Mouse (Mus musculus): ENCODE results near the gene Zfp646. TPM values are rescaled to one million over a fixed set of nuclear protein-coding genes. Genes with fewer than 3 reads are reported as not detected.
"Not testable (repeated sequence)": the region's sequence is repeated elsewhere in the genome, so short reads cannot be mapped to it uniquely, and the experiment has no call there.

The Zfp646 gene
- polyA plus RNA-seq (2014; fragmentation: Nextera tagmentation; extraction: Ambion mirVana) = 17.1 and 18.9 TPM in 2 replicates

DNA sequence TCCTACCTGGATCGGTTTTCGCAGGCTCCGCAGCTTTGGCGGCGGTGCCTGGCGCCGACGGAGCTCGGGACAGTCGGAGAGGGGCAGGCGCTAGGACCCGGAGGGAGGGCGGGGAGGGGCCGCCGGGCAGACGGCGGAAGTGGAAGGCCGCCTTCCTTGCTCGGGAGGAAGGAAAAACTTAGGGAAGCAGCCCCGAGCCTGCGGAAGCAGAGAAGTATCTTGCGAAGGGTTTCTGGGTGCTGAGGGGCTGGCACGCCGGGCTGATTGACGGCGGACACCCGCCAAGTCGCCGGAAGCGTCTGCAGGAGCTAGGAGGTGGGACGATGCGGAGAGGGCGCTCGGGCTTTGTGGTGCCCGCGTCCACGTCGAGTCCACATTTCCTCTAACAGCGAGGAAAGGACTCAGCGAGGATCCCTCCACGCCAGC lies at the start of gene Zfp646:
Gene Zfp646 (plus strand): TSS at position 181 of the 426 bp plus-strand sequence.
- H3K36me3 ChIP-seq (ENCODE audit: control insufficient read depth, insufficient read depth, low read length) = peaks cover 32% of the 10 kb centered on the region
- H3K9ac ChIP-seq (replicated peaks; ENCODE audit: low read depth, low read length) = peak within 1 kb of the TSS; percentile 71
- H3K4me2 ChIP-seq (replicated peaks; ENCODE audit: low read depth, low read length) = peak within 1 kb of the TSS; percentile 92
- H3K9me3 ChIP-seq (ENCODE audit: control insufficient read depth, low read depth, low read length) = no peaks in the 10 kb centered on the region
- H3K27me3 ChIP-seq (ENCODE audit: control insufficient read depth, insufficient read depth, low read length) = no peaks in the 10 kb centered on the region
- 1% methylated on average over 38 of the region's 41 CpGs for WGBS
- peaks cover 15% of the 10 kb centered on the region; the same call in 1 of the 2 replicates for H3K4me1 ChIP-seq (ENCODE audit: control insufficient read depth, insufficient read depth, low read length)
- peak within 1 kb of the TSS; percentile 95 for H3K27ac ChIP-seq (ENCODE audit: low read length)
- H3K4me3 ChIP-seq (ENCODE audit: low read depth, low read length) = peak within 1 kb of the TSS; percentile 66
- ATAC-seq (ENCODE audit: insufficient number of reproducible peaks, insufficient read depth, low FRiP score, low read depth) = peak; percentile 86

DNA sequence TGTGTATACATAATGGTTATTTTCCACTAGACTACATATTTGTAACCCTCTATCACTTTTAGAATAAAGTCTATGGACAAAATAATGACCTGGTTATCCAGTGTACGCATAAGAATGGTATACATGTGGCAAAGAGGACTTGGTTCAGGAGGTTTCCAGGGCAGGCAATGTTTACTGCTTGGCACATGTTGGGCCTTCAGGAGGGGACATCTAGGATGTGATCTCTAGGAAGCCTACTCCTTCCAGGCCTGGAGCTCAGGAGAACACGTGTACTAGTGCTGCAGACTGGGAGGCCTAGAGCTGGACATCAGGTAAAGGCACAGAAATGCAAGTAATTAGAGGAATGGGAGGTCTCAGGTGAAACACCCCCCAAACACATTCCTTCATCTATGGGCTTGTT lies 40.5 kb upstream of the Zfp646 start:
- ATAC-seq (ENCODE audit: insufficient number of reproducible peaks, insufficient read depth, low FRiP score, low read depth) = no peak

GRCm38 (mm10) chr7:127837473-127837872 lies 38.5 kb upstream of the Zfp646 start:
- H3K27me3 ChIP-seq (ENCODE audit: control insufficient read depth, insufficient read depth, low read length) = no peaks in the 10 kb centered on the region
- ATAC-seq (ENCODE audit: insufficient number of reproducible peaks, insufficient read depth, low FRiP score, low read depth) = no peak
- H3K36me3 ChIP-seq (ENCODE audit: control insufficient read depth, insufficient read depth, low read length) = no peaks in the 10 kb centered on the region
- no peak overlapping the region for H3K4me3 ChIP-seq (ENCODE audit: low read depth, low read length)
- 88% methylated on average over 5 of the region's 5 CpGs for WGBS
- H3K4me2 ChIP-seq (replicated peaks; ENCODE audit: low read depth, low read length) = no peak overlapping the region
- no peak overlapping the region for H3K27ac ChIP-seq (ENCODE audit: low read length)
- H3K9me3 ChIP-seq (ENCODE audit: control insufficient read depth, low read depth, low read length) = no peaks in the 10 kb centered on the region
- H3K4me1 ChIP-seq (ENCODE audit: control insufficient read depth, insufficient read depth, low read length) = peaks cover under 1% of the 10 kb centered on the region
- H3K9ac ChIP-seq (replicated peaks; ENCODE audit: low read depth, low read length) = no peak overlapping the region

More for the DNA sequence above, 40.5 kb upstream of the Zfp646 start:
- Histone ChIP-seq H3K4me3 (ENCODE audit: low read depth, low read length) (no peak overlapping the region), H3K27me3 (ENCODE audit: control insufficient read depth, insufficient read depth, low read length) (no peaks in the 10 kb centered on the region), H3K9me3 (ENCODE audit: control insufficient read depth, low read depth, low read length) (no peaks in the 10 kb centered on the region), H3K9ac (replicated peaks; ENCODE audit: low read depth, low read length) (no peak overlapping the region), H3K4me1 (ENCODE audit: control insufficient read depth, insufficient read depth, low read length) (no peaks in the 10 kb centered on the region), H3K27ac (ENCODE audit: low read length) (no peak overlapping the region), H3K36me3 (ENCODE audit: control insufficient read depth, insufficient read depth, low read length) (no peaks in the 10 kb centered on the region), H3K4me2 (replicated peaks; ENCODE audit: low read depth, low read length) (no peak overlapping the region)
- 80% methylated on average over 2 of the region's 2 CpGs for WGBS

DNA sequence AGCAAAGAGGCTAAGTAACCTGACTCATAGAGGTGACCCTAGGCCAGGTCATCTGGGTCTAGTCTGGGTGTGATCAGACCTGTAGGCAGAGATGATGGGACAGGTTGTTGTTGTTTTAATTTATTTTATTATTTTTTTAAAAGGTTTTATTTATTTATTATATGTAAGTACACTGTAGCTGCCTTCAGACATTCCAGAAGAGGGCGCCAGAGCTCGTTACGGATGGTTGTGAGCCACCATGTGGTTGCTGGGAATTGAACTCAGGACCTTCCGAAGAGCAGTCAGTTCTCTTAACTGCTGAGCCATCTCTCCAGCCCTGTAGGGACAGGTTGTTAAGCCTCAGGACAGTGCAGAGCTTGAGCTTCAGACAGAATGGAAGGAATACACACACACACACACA lies 38.1 kb upstream of the Zfp646 start:
- not testable (repeated sequence) for H3K9ac ChIP-seq (replicated peaks; ENCODE audit: low read depth, low read length); H3K27ac ChIP-seq (ENCODE audit: low read length); H3K4me3 ChIP-seq (ENCODE audit: low read depth, low read length); H3K36me3 ChIP-seq (ENCODE audit: control insufficient read depth, insufficient read depth, low read length); H3K27me3 ChIP-seq (ENCODE audit: control insufficient read depth, insufficient read depth, low read length); ATAC-seq (ENCODE audit: insufficient number of reproducible peaks, insufficient read depth, low FRiP score, low read depth); H3K4me1 ChIP-seq (ENCODE audit: control insufficient read depth, insufficient read depth, low read length); H3K9me3 ChIP-seq (ENCODE audit: control insufficient read depth, low read depth, low read length); H3K4me2 ChIP-seq (replicated peaks; ENCODE audit: low read depth, low read length)
- WGBS = 83% methylated on average over 4 of the region's 4 CpGs

DNA sequence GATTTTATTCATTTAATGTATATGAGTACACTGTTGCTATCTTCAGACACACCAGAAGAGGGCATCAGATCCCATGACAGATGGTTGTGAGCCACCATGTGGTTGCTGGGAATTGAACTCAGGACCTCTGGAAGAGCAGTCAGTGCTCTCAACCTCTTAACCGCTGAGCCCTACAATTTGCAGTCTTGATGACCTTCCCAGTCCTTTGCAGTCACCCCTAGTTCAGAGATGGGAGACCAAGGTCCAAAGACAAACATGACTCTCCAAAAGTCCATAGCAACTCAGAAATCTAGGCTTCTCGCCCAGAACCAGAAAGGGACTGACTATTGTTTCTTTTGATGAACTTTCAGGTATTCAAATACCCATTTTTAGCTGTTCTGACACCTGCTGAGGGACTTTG lies 36.0 kb upstream of the Zfp646 start:
- 71% methylated on average over 2 of the region's 2 CpGs for WGBS
- not testable (repeated sequence) for H3K4me3 ChIP-seq (ENCODE audit: low read depth, low read length); H3K4me2 ChIP-seq (replicated peaks; ENCODE audit: low read depth, low read length); H3K9ac ChIP-seq (replicated peaks; ENCODE audit: low read depth, low read length); H3K27me3 ChIP-seq (ENCODE audit: control insufficient read depth, insufficient read depth, low read length); H3K9me3 ChIP-seq (ENCODE audit: control insufficient read depth, low read depth, low read length); ATAC-seq (ENCODE audit: insufficient number of reproducible peaks, insufficient read depth, low FRiP score, low read depth); H3K4me1 ChIP-seq (ENCODE audit: control insufficient read depth, insufficient read depth, low read length); H3K27ac ChIP-seq (ENCODE audit: low read length)
- H3K36me3 ChIP-seq (ENCODE audit: control insufficient read depth, insufficient read depth, low read length) = peaks cover 15% of the 10 kb centered on the region

- peak overlapping the region; percentile 84 for H3K4me3 ChIP-seq (ENCODE audit: low read depth, low read length)
- peaks cover 15% of the 10 kb centered on the region for H3K36me3 ChIP-seq (ENCODE audit: control insufficient read depth, insufficient read depth, low read length)
- peak overlapping the region; percentile 91 for H3K4me2 ChIP-seq (replicated peaks; ENCODE audit: low read depth, low read length)
- H3K9me3 ChIP-seq (ENCODE audit: control insufficient read depth, low read depth, low read length) = no peaks in the 10 kb centered on the region
- ATAC-seq (ENCODE audit: insufficient number of reproducible peaks, insufficient read depth, low FRiP score, low read depth) = peak; percentile 23; the same call in 1 of the 2 replicates
- H3K4me1 ChIP-seq (ENCODE audit: control insufficient read depth, insufficient read depth, low read length) = peaks cover 4% of the 10 kb centered on the region
- H3K9ac ChIP-seq (replicated peaks; ENCODE audit: low read depth, low read length) = peak overlapping the region; percentile 61; the same call in 1 of the 2 replicates
- peak overlapping the region; percentile 94 for H3K27ac ChIP-seq (ENCODE audit: low read length)
- no peaks in the 10 kb centered on the region for H3K27me3 ChIP-seq (ENCODE audit: control insufficient read depth, insufficient read depth, low read length)
- 3% methylated on average over 15 of the region's 15 CpGs for WGBS
These were observed 35.1 kb upstream of the Zfp646 start for GRCm38 (mm10) chr7:127840886-127841285.

- peak overlapping the region; percentile 61 for H3K9ac ChIP-seq (replicated peaks; ENCODE audit: low read depth, low read length)
- H3K4me1 ChIP-seq (ENCODE audit: control insufficient read depth, insufficient read depth, low read length) = peaks cover 4% of the 10 kb centered on the region
- WGBS = under 1% methylated on average over 39 of the region's 46 CpGs
- peak; percentile 93 for ATAC-seq (ENCODE audit: insufficient number of reproducible peaks, insufficient read depth, low FRiP score, low read depth)
- H3K4me2 ChIP-seq (replicated peaks; ENCODE audit: low read depth, low read length) = peak overlapping the region; percentile 91
- peak overlapping the region; percentile 94 for H3K27ac ChIP-seq (ENCODE audit: low read length)
- no peaks in the 10 kb centered on the region for H3K9me3 ChIP-seq (ENCODE audit: control insufficient read depth, low read depth, low read length)
- no peaks in the 10 kb centered on the region for H3K27me3 ChIP-seq (ENCODE audit: control insufficient read depth, insufficient read depth, low read length)
- peaks cover 18% of the 10 kb centered on the region for H3K36me3 ChIP-seq (ENCODE audit: control insufficient read depth, insufficient read depth, low read length)
- H3K4me3 ChIP-seq (ENCODE audit: low read depth, low read length) = peak overlapping the region; percentile 84
These were observed 34.6 kb upstream of the Zfp646 start for GRCm38 (mm10) chr7:127841340-127842000.

DNA sequence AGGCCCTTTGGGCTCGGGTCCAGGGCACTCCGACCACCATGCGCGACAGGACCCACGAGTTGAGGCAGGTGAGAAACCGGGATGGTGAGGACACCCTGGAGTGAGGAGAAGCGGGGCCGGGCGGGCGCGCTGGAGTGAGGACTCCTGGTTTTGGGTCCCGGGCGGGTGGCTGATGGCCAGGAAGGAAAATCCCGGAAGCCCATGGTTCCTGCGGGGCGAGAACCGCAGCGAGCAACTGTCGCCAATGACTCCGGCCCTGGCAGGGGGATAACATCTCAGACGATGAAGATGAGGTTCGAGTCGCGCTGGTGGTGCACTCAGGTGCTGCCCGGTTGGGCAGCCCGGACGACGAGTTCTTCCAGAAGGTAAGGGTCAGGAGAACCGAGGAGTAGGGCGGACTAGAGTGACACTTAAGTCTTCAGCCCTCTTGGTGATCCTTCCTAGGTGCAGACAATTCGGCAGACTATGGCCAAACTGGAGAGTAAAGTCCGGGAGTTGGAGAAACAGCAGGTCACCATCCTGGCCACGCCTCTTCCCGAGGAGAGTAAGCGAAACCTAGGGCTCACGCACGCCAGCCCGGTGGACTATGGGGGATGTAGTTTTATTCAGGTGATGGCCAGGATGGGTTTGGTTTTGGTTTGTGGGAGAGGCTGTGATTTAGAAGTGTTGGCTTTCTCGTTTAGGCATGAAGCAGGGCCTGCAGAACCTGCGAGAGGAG lies 33.9 kb upstream of the Zfp646 start:
- Histone ChIP-seq H3K27ac (ENCODE audit: low read length) (peak overlapping the region; percentile 94), H3K4me1 (ENCODE audit: control insufficient read depth, insufficient read depth, low read length) (peaks cover 4% of the 10 kb centered on the region), H3K9ac (replicated peaks; ENCODE audit: low read depth, low read length) (peak overlapping the region; percentile 61), H3K4me3 (ENCODE audit: low read depth, low read length) (peak overlapping the region; percentile 84), H3K27me3 (ENCODE audit: control insufficient read depth, insufficient read depth, low read length) (no peaks in the 10 kb centered on the region), H3K4me2 (replicated peaks; ENCODE audit: low read depth, low read length) (peak overlapping the region; percentile 91), H3K9me3 (ENCODE audit: control insufficient read depth, low read depth, low read length) (no peaks in the 10 kb centered on the region), H3K36me3 (ENCODE audit: control insufficient read depth, insufficient read depth, low read length) (peaks cover 23% of the 10 kb centered on the region)
- ATAC-seq (ENCODE audit: insufficient number of reproducible peaks, insufficient read depth, low FRiP score, low read depth) = peak; percentile 64
- under 1% methylated on average over 40 of the region's 40 CpGs for WGBS

All from stomach, embryonic 14.5 days (tissue).